In the genomic region with DNA sequence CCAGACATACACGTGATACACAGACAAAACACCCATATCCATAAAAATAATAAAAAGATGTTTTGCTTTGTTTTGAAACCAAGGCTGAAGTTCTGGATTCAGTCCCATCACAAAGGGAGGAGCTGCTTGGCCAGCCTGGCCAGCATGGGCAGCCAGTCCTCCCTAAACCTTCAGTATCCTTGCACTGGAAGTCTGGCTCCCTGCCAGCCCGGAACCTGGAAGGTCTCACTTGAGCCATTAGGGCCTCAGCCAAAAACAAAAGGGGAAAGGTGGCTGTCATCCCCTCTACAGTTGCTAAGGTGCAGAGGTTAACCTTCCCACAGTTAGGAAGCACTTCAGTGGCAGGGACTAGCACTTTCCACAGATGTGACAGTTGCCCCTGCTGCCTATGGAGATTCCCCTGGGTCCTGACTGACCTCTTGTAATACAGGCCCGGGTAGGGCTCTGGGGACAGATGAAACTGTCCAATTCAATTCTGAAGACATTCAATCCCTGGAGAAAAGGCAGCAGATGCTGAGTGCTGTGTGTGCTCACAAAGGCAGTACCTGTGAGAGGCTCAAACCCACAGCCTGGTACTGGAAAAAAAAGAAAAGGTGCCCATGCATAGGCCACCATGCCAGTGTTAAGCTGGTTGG, we compare ENCODE assay signal across 12 mouse cellular contexts.
DNase-seq lines count a peak whose midpoint lies in the region; ATAC-seq and TF ChIP-seq lines count a peak whose summit lies in the region.
"Had no signal": no experiment of that assay in that cellular context is flagged by ENCODE, and none has a peak within 500 bp of the region (broad histone marks: within the 10 kb centered on the region; RNA-seq: fewer than 3 reads in every experiment).

No protein-coding gene starts in this region.

- peaks cover 3% of the 10 kb centered on the region; the same call in 1 of the 2 replicates for H3K36me3 ChIP-seq in heart, embryonic 10.5 days
- no peaks in the 10 kb centered on the region for H3K36me3 ChIP-seq in thymus, adult 2 months (ENCODE audit: control insufficient read depth, insufficient read depth, low read length)
- H3K36me3 ChIP-seq: forebrain, embryonic 15.5 days; limb, embryonic 15.5 days; stomach, embryonic 15.5 days had no signal

- intact Hi-C loops in heart, postnatal 14 days (cut with DNase I): no loop called here

- H3K4me3 ChIP-seq in heart, embryonic 10.5 days: no peak overlapping the region
- H3K4me3 ChIP-seq in thymus, adult 2 months (ENCODE audit: control insufficient read depth, insufficient read depth, low read length): no peak overlapping the region
- H3K4me3 ChIP-seq: forebrain, embryonic 15.5 days; layer of hippocampus, adult 2 months; limb, embryonic 15.5 days; stomach, embryonic 15.5 days had no signal

- H3K27me3 ChIP-seq in heart, embryonic 10.5 days (ENCODE audit: insufficient read depth, poor library complexity, severe bottlenecking): peaks cover 12% of the 10 kb centered on the region
- no peaks in the 10 kb centered on the region for H3K27me3 ChIP-seq in thymus, adult 2 months (ENCODE audit: control insufficient read depth, insufficient read depth, low read length)
- H3K27me3 ChIP-seq: forebrain, embryonic 15.5 days; limb, embryonic 15.5 days; stomach, embryonic 15.5 days had no signal

- H3K27ac ChIP-seq in heart, embryonic 10.5 days: no peak overlapping the region
- H3K27ac ChIP-seq in thymus, adult 2 months (ENCODE audit: control insufficient read depth, insufficient read depth, low read length): peak overlapping the region; percentile 99; the same call in 1 of the 2 replicates
- H3K27ac ChIP-seq: forebrain, embryonic 15.5 days; layer of hippocampus, adult 2 months; limb, embryonic 15.5 days; stomach, embryonic 15.5 days had no signal

- peak; percentile 95 for DNase-seq in heart, adult 11 months
- no peak for DNase-seq in heart, embryonic 10.5 days (ENCODE audit: low spot score)
- no peak for DNase-seq in thymus, adult 2 months
- no peak for DNase-seq in thymus, postnatal 0 days (ENCODE audit: low spot score)
- DNase-seq in heart, postnatal 14 days: peak; percentile 49 to 55
- DNase-seq in testis, postnatal 14 days (ENCODE audit: low spot score): peak; percentile 22
- no peak for DNase-seq in c-Kit-positive CD71-positive TER-119-positive erythroid progenitor cells, embryonic 14.5 days (ENCODE audit: low spot score)

- H3K9me3 ChIP-seq in heart, embryonic 10.5 days: no peaks in the 10 kb centered on the region
- H3K9me3 ChIP-seq: forebrain, embryonic 15.5 days; limb, embryonic 15.5 days; stomach, embryonic 15.5 days had no signal

- no peak for TF ChIP-seq CTCF in thymus, adult 2 months (IDR thresholded peaks at IDR 0.05; ENCODE audit: borderline replicate concordance, control insufficient read depth, extremely low read depth, insufficient read depth, low read length, poor library complexity)

- ATAC-seq in CD4-positive, CD25-positive, alpha-beta regulatory T cell, adult 4 months: no peak
- ATAC-seq: forebrain, embryonic 15.5 days had no signal

- H3K4me1 ChIP-seq in heart, embryonic 10.5 days: peaks cover 15% of the 10 kb centered on the region
- H3K4me1 ChIP-seq in thymus, adult 2 months (replicated peaks; ENCODE audit: control insufficient read depth, insufficient read depth, low read length): peaks cover 84% of the 10 kb centered on the region
- H3K4me1 ChIP-seq: limb, embryonic 15.5 days; stomach, embryonic 15.5 days had no signal

- no peak for TF ChIP-seq POLR2A in thymus, adult 2 months (IDR thresholded peaks at IDR 0.05; ENCODE audit: control insufficient read depth, extremely low read depth, insufficient read depth, low read length, poor library complexity)

- WGBS in heart, embryonic 10.5 days: 77% methylated on average over 3 of the region's 3 CpGs
- 93% methylated on average over 3 of the region's 3 CpGs for WGBS in thymus, adult 2 months

Comparison
In these comparisons a context has a peak if more than half of its experiments do, and no peak if none do; other contexts are left out.
1. DNase-seq: peak in heart, adult 11 months (single experiment), heart, postnatal 14 days (2 of 2) and testis, postnatal 14 days (single experiment); none in heart, embryonic 10.5 days (single experiment), thymus, adult 2 months (single experiment), thymus, postnatal 0 days (single experiment) and c-Kit-positive CD71-positive TER-119-positive erythroid progenitor cells, embryonic 14.5 days (single experiment).